Mouse (Mus musculus) MEL (cell line): Measurements from ENCODE around the gene Aldoart1. TPM values are rescaled to one million over a fixed set of nuclear protein-coding genes. Genes with fewer than 3 reads are reported as not detected.

Experiments used
- DNase-seq: peaks from one replicate; pipeline ENCODE4 v3.0.0; 2011; ENCODE audit warnings: low read depth, low spot score
- H3K27ac ChIP-seq: 2 replicates; pipeline ENCODE4 v1.5.1; 2012; ENCODE audit warnings: low read depth, mild to moderate bottlenecking, control low read depth, low read length, moderate library complexity; ENCODE audit not compliant: control insufficient read depth
- H3K27me3 ChIP-seq, 2 experiments: fragments of 150-350 bp in 1 of 2; sonication (generic) in 1 of 2; 2 replicates each; pipeline ENCODE4 v1.6.1; 2012; ENCODE audit warnings: low read length in 2 of 2, mild to moderate bottlenecking in 2 of 2, improper control_type of control experiment in 1 of 2, moderate library complexity in 1 of 2; ENCODE audit not compliant: insufficient read depth in 2 of 2, control insufficient read depth in 1 of 2
- H3K36me3 ChIP-seq, 2 experiments: 2 replicates each; pipeline ENCODE4 v1.6.1; 2012 to 2014; ENCODE audit warnings: low read length in 2 of 2, improper control_type of control experiment in 1 of 2, inconsistent platforms in 1 of 2, mild to moderate bottlenecking in 1 of 2; ENCODE audit not compliant: insufficient read depth in 2 of 2, control insufficient read depth in 1 of 2
- H3K4me1 ChIP-seq, 2 experiments: fragments of 150-350 bp in 1 of 2; sonication (generic) in 1 of 2; 2 replicates each; pipeline ENCODE4 v1.6.1; 2012; ENCODE audit warnings: low read length in 2 of 2, improper control_type of control experiment in 1 of 2, mild to moderate bottlenecking in 1 of 2; ENCODE audit not compliant: insufficient read depth in 2 of 2, control insufficient read depth in 1 of 2
- H3K4me3 ChIP-seq, 2 experiments: fragments of 150-350 bp in 1 of 2; sonication (generic) in 1 of 2; 2 replicates each; pipeline ENCODE4 v1.5.1; 2012; ENCODE audit warnings: low read depth in 2 of 2, low read length in 2 of 2, mild to moderate bottlenecking in 2 of 2, moderate library complexity in 2 of 2, control low read depth in 1 of 2, improper control_type of control experiment in 1 of 2; ENCODE audit not compliant: control insufficient read depth in 1 of 2, insufficient read depth in 1 of 2
- H3K79me2 ChIP-seq: 2 replicates; pipeline ENCODE4 v1.6.1; 2012; ENCODE audit warnings: mild to moderate bottlenecking, low read length, moderate library complexity; ENCODE audit not compliant: control insufficient read depth, poor library complexity, insufficient read depth
- H3K9ac ChIP-seq: 2 replicates; pipeline ENCODE4 v1.6.1; 2012; ENCODE audit warnings: low read depth, mild to moderate bottlenecking, control low read depth, low read length, moderate library complexity; ENCODE audit not compliant: control insufficient read depth, poor library complexity, severe bottlenecking
- H3K9me3 ChIP-seq: fragments of 150-350 bp; sonication (generic); replicated peaks from 2 replicates; pipeline ENCODE4 v1.6.1; 2012; ENCODE audit warnings: mild to moderate bottlenecking, low read length, improper control_type of control experiment, moderate library complexity; ENCODE audit not compliant: insufficient read depth
- CHD1 ChIP-seq: IDR thresholded peaks from 2 replicates; pipeline ENCODE4 v1.6.1; 2012; ENCODE audit warnings: low read depth, mild to moderate bottlenecking, inconsistent platforms, low read length, improper control_type of control experiment
- CTCF ChIP-seq, 3 experiments: IDR thresholded peaks in 2 of 3; conservative IDR thresholded peaks in 1 of 3; 2 replicates each; pipeline ENCODE4 v1.5.1; 2011 to 2012; ENCODE audit warnings: low read length in 3 of 3, low read depth in 2 of 3, mild to moderate bottlenecking in 2 of 3, improper control_type of control experiment in 1 of 3, inconsistent platforms in 1 of 3, mixed read lengths in 1 of 3, moderate library complexity in 1 of 3; ENCODE audit not compliant: control insufficient read depth in 1 of 3, insufficient read depth in 1 of 3, poor library complexity in 1 of 3, severe bottlenecking in 1 of 3
- E2F4 ChIP-seq: IDR thresholded peaks from 2 replicates; pipeline ENCODE4 v1.6.1; 2011; ENCODE audit warnings: low read depth, low read length, improper control_type of control experiment, borderline replicate concordance
- EP300 ChIP-seq, 2 experiments: IDR thresholded peaks; 2 replicates each; pipeline ENCODE4 v1.6.1; 2011; ENCODE audit warnings: improper control_type of control experiment in 2 of 2, low read length in 2 of 2, low read depth in 1 of 2, mild to moderate bottlenecking in 1 of 2
- ETS1 ChIP-seq: IDR thresholded peaks from 2 replicates; pipeline ENCODE4 v1.6.1; 2012; ENCODE audit warnings: low read depth, mild to moderate bottlenecking, inconsistent platforms, low read length, improper control_type of control experiment, moderate library complexity
- GABPA ChIP-seq: IDR thresholded peaks from 2 replicates; pipeline ENCODE4 v1.6.1; 2012; ENCODE audit warnings: low read depth, mild to moderate bottlenecking, inconsistent platforms, low read length, improper control_type of control experiment, moderate library complexity
- MAZ ChIP-seq: IDR thresholded peaks from 2 replicates; pipeline ENCODE4 v1.6.1; 2012; ENCODE audit warnings: low read depth, mild to moderate bottlenecking, inconsistent platforms, low read length, improper control_type of control experiment
- MYC ChIP-seq: IDR thresholded peaks from 2 replicates; pipeline ENCODE4 v1.6.1; 2011; ENCODE audit warnings: low read depth, mild to moderate bottlenecking, low read length, improper control_type of control experiment, moderate library complexity
- NELFE ChIP-seq: IDR thresholded peaks from 2 replicates; pipeline ENCODE4 v1.6.1; 2011; ENCODE audit warnings: low read depth, low read length, improper control_type of control experiment
- RAD21 ChIP-seq: IDR thresholded peaks from 2 replicates; pipeline ENCODE4 v1.6.1; 2011; ENCODE audit warnings: mild to moderate bottlenecking, low read depth, low read length, improper control_type of control experiment
- RCOR1 ChIP-seq: IDR thresholded peaks from 2 replicates; pipeline ENCODE4 v1.6.1; 2012; ENCODE audit warnings: low read depth, mild to moderate bottlenecking, inconsistent platforms, low read length, improper control_type of control experiment
- SIN3A ChIP-seq: IDR thresholded peaks from 2 replicates; pipeline ENCODE4 v1.6.1; 2012; ENCODE audit warnings: low read length, improper control_type of control experiment, inconsistent platforms
- TCF12 ChIP-seq: IDR thresholded peaks from 2 replicates; pipeline ENCODE4 v1.6.1; 2014; ENCODE audit warnings: low read depth, mild to moderate bottlenecking, inconsistent platforms, low read length, improper control_type of control experiment, moderate library complexity
- UBTF ChIP-seq: IDR thresholded peaks from 2 replicates; pipeline ENCODE4 v1.6.1; 2012; ENCODE audit warnings: low read depth, mild to moderate bottlenecking, inconsistent platforms, low read length, improper control_type of control experiment, moderate library complexity, borderline replicate concordance; ENCODE audit not compliant: insufficient read depth
- USF1 ChIP-seq: IDR thresholded peaks from 2 replicates; pipeline ENCODE4 v1.6.1; 2014; ENCODE audit warnings: low read depth, mild to moderate bottlenecking, inconsistent platforms, low read length, improper control_type of control experiment, moderate library complexity
- ZMIZ1 ChIP-seq: IDR thresholded peaks from 2 replicates; pipeline ENCODE4 v1.6.1; 2012; ENCODE audit warnings: low read depth, mild to moderate bottlenecking, inconsistent platforms, low read length, improper control_type of control experiment, moderate library complexity
- ZNF384 ChIP-seq: IDR thresholded peaks from 2 replicates; pipeline ENCODE4 v1.6.1; 2012; ENCODE audit warnings: low read depth, mild to moderate bottlenecking, inconsistent platforms, low read length, improper control_type of control experiment
- polyA plus RNA-seq, 2 experiments: library from polyadenylated mRNA; stranded (reverse) in 1 of 2; unstranded in 1 of 2; fragments of >175 nt in 1 of 2; fragments of >200 nt in 1 of 2; gene quantifications; 2 replicates each; pipeline versions ENCODE4 v1.2.1 to v1.2.4; 2012; ENCODE audit warnings: low replicate concordance in 2 of 2, low read depth in 1 of 2; ENCODE audit not compliant: insufficient read length in 2 of 2, insufficient read depth in 1 of 2, missing spikeins in 1 of 2
- total RNA-seq: library from RNA; depleted of rRNA; stranded (reverse); fragments of 300-350 nt; gene quantifications from 2 replicates; pipeline ENCODE4 v1.2.3, GENCODE M21; 2012

Aldoart1 gene
- total and polyA plus RNA-seq, 3 experiments: 0.15 to 143 (median 1.0) TPM

- no peaks in the 10 kb centered on the region for H3K36me3 ChIP-seq
- no peak overlapping the region for H3K27ac ChIP-seq
- H3K9me3 ChIP-seq: no peaks in the 10 kb centered on the region
- H3K9ac ChIP-seq: no peak overlapping the region
- no peak for DNase-seq
- no peak overlapping the region for H3K4me3 ChIP-seq
- H3K27me3 ChIP-seq: no peaks in the 10 kb centered on the region
- H3K4me1 ChIP-seq: no peaks in the 10 kb centered on the region
- TF ChIP-seq ZMIZ1 (no peak), USF1 (no peak), MYC (no peak), NELFE (no peak), CTCF (IDR thresholded peaks at IDR 0.05 in 2 of 3, conservative IDR thresholded peaks at IDR 0.05 in 1 of 3; ENCODE audit: control insufficient read depth in 1 of 3, insufficient read depth in 1 of 3, low read depth in 2 of 3, low read length in 3 of 3, poor library complexity in 1 of 3, severe bottlenecking in 1 of 3) (no peak)
- TF ChIP-seq, all 39 proteins: peak for 0
- H3K79me2 ChIP-seq: no peaks in the 10 kb centered on the region
Measured at GRCm38 (mm10) chr4:72865371-72866075, 13.1 kb upstream of the Aldoart1 start.

- Histone ChIP-seq H3K9me3 (no peaks in the 10 kb centered on the region), H3K27me3 (no peaks in the 10 kb centered on the region), H3K4me3 (no peak overlapping the region), H3K4me1 (no peaks in the 10 kb centered on the region), H3K79me2 (no peaks in the 10 kb centered on the region), H3K36me3 (no peaks in the 10 kb centered on the region), H3K9ac (no peak overlapping the region), H3K27ac (no peak overlapping the region)
- TF ChIP-seq UBTF: no peak
- no peak for DNase-seq
Measured at GRCm38 (mm10) chr4:72844276-72844675, 8.2 kb downstream of the Aldoart1 start.

GRCm38 (mm10) chr4:72843025-72843424 lies 9.4 kb downstream of the Aldoart1 start:
- H3K36me3 ChIP-seq: no peaks in the 10 kb centered on the region
- no peaks in the 10 kb centered on the region for H3K9me3 ChIP-seq
- TF ChIP-seq USF1 (no peak), E2F4 (no peak), ETS1 (no peak), EP300 (IDR thresholded peaks at IDR 0.05; ENCODE audit: low read depth in 1 of 2, low read length in 2 of 2) (no peak), TCF12 (no peak), CHD1 (no peak), ZNF384 (no peak), RAD21 (no peak), RCOR1 (no peak), MYC (no peak), ZMIZ1 (no peak), MAZ (no peak), GABPA (no peak), SIN3A (no peak)
- H3K27ac ChIP-seq: no peak overlapping the region
- H3K9ac ChIP-seq: no peak overlapping the region
- no peaks in the 10 kb centered on the region for H3K4me1 ChIP-seq
- no peak for DNase-seq
- H3K79me2 ChIP-seq: no peaks in the 10 kb centered on the region
- H3K4me3 ChIP-seq: no peak overlapping the region
- no peaks in the 10 kb centered on the region for H3K27me3 ChIP-seq
